Mouse (Mus musculus) ovary, postnatal 14 days (tissue): ENCODE measurements around the gene Lrfn1.

Experiments
- DNase-seq: peaks from one replicate; pipeline ENCODE4 v3.0.0; 2022; ENCODE audit warnings: low spot score

Gene Lrfn1

DNA sequence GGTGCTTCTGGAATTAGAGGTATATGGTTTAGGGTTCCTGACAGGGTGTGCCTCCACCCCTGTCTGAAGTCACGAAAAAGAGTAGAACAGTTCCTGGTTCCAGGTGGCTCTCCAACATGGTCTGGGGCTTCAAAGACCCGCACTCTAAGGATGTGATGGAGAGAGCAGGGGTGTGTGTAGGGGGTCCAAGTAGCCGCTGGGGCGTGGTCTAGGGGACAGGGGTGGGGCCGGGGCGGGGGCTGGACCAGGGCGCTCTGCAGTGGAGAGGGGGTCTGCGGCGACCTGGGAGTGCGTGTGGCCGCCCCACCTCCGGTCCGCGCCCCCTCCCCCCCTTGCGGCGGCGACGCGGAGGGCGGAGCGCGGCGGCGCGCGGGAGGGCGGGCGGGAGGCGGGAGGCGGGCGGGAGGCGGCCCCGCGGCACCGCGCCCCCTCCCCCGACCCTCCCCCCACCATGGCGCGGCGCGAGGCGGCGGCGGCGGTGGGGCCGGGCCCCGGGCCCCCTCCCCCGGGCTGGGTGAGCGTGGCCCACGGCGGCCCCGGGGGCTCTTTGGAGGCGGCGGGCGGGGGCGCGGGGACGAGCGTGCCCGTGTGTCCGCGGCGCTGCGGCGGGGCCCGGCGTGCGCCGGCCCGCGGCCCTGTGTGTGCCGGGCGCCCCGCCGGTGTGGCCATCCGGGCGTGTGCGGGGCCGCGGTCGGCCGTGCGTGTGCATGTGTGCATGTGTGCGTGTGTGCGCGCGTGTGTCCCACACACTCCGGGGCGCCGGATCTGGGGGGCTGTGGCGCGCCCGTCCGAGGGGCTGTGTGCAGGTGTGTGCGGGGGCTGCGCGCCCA, at the start of gene Lrfn1:
Lrfn1 (plus strand) TSS at position 450 of the 830 bp plus-strand sequence.
- DNase-seq = no peak

DNA sequence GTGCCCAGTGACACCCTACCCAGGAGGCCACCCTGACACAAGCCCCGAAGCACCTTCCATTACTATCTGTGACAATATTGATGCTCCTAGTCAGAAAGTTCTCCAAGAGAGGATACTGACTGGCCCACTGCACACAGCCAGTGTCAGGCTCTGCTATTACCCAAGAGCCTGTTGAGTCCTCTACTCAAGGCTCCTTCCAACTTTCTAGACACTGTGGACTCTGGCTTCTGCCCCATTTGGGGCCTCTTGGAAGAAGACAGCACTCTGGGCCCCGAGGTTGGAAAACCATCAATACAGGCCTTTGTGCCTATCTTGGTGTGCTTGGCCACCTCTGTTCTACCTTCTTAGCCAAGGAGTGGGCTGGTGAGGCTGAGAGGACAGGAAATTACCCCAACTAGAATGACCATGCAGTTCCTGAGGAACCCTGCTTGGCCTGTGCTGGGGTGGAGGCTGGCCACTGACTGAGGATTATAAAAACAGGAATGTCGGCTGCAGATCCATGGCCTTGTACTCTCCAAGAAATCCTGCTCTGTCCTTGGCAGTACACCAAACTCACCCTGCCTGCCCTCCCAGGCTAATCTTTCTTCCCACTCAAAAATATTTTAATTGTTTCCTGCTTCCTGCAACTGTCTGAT, 40.8 kb upstream of the Lrfn1 start:
- peak; percentile 56 for DNase-seq

DNA sequence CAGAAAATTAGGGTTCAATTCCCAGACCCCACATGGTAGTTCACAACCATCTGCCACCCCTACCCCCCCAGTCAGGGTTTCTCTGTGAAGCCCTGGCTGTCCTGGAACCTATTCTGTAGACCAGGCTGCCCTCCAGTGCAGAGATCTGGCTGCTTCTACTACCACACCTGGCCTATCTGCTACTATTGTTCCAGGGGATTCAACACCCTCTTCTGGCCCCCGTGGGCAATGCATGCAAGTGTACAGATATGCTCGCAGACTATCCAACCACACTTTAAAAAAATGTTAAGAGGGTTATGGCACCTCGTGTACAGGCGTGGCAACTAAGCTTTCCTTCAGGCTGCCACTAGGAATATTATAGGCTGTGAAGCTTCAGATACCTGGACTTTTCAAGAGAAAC, 39.0 kb upstream of the Lrfn1 start:
- no peak for DNase-seq

DNA sequence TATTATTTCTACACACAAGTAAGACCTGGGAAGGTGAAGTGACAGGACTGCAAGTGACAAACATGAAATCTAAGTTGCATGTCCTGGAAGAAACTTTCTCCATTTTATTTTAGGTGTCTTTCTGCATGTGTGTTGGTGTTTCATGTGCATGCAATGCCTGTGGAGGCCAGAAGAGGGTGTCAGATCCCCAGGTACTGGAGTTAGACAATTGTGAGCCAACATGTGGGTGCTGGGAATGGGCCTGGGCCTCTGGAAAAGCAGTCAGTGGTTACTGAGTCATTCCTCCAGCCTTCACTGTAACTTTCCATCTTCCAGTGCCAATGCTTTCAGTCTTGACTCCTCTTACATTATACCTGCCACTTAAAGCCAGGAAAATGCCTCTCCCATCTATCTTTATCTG, 34.4 kb upstream of the Lrfn1 start:
- DNase-seq = no peak

DNA sequence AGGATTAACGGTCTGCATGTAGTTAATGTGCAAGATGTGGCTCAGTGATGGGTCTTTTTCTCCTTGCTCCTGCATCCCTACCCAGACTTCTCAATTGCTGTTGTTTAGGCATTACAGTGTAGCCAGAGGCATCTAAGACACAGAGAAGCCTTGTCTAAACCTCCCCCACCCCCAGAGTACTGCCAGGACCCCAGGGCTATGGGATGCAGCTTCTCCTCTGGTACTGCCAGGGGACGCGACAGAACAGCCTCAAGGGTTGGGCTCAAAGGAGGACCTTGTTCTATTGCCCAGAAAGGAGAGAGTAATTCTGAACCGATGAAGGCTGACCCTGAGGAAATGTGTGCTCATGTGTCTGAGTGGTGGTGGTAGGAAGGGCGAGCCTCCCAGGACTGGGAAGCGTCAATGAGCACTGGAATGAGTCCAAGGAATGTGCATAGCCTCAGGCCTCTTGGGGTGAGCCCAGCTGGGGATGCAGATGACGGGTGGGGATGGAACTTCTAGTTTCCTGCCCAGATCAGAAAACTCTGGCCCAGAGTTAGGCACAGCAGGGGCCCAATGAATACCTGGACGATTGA, 33.6 kb upstream of the Lrfn1 start:
- DNase-seq = no peak

DNA sequence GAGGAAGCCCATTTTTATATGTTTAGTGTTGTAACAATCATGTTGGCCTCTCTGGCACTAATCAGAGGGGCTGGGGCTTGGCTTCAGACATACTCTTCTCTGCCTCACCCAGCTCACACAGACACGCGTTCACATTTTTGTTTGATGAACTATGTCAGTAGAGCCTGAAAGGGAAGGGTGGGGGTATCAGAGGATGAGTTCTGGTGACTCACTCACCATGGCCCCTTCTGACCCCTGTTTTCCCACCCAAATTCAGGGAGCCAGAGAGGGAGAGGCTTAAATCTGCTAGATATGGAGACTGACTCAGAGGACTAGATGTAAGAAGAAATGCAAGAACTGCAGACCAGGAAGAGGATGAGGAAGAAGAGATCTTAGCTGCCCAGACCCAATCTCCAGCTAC, 32.4 kb upstream of the Lrfn1 start:
- no peak for DNase-seq

DNA sequence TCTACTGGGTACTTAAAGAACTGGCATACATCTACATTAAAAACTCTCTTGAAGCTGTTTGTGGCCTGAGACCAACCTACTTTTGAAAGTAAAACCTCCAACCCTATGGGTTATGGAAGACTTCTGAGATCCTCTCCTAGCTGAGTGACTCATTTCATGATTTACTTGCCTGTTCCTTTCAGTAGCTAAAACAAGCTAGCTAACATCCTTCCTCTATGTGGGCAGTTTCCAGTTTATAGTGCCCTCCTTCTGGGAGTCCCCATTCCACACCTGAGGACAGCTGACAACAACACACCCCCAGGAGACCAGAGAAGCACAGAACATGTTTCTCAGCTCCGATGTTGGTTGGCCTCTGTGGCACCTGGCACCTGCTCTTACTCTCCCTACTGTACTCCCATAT, 28.8 kb upstream of the Lrfn1 start:
- no peak for DNase-seq

DNA sequence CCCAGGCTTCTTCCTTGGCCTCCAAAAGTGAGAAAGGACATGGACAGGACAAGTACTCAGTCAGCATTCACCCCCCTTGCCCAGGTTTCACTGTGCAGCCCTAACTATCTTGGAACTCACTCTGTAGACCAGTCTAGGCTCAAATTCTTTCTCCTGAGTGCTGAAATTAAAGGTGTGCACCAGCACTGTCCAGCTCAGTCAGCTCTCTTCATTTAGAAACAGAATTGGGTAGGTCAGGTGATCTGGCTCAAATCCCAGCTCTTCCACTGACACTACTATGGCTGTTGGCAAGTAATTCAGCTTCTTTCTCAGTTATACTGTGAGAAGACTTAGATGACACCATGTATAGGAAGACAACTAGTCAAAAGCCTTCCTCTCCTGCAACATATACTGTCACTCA, 24.0 kb upstream of the Lrfn1 start:
- no peak for DNase-seq

DNA sequence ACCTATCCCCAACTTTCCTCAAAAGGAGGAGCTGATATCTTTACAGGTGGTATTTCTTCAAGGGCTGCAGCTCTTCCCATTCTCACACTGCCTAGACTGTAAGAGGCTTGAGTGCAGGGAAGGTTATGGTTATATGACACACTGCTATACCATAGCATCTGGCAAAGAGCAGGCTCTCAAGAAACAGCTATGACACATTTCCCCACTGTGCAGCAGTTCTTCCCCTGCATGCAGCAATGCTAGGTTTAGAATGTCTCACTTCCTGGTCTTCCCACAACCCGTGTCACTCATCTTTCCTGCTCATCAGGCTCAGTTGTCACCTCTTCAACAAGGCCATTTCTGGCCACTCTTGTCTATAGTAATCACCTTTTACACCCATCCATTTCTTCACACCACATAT, 21.3 kb upstream of the Lrfn1 start:
- no peak for DNase-seq

DNA sequence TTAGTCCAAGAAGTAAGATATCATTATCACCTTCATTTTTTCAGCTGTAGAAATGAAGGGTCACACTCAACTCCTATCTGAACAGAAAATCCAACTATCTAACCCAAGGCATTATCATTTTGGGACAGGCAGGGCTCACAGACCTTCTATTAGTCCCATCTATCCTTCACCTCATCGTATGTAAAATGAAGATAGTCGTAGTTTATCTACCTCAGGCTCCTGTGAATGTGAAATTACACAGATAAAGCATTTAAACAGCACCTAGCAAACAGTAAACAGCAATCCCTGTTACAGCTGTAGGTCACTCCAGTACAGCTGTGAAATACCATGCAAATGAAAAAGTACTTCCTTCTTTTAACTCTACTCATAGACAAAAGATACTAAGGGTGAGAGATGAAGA, 19.5 kb upstream of the Lrfn1 start:
- DNase-seq = no peak

DNA sequence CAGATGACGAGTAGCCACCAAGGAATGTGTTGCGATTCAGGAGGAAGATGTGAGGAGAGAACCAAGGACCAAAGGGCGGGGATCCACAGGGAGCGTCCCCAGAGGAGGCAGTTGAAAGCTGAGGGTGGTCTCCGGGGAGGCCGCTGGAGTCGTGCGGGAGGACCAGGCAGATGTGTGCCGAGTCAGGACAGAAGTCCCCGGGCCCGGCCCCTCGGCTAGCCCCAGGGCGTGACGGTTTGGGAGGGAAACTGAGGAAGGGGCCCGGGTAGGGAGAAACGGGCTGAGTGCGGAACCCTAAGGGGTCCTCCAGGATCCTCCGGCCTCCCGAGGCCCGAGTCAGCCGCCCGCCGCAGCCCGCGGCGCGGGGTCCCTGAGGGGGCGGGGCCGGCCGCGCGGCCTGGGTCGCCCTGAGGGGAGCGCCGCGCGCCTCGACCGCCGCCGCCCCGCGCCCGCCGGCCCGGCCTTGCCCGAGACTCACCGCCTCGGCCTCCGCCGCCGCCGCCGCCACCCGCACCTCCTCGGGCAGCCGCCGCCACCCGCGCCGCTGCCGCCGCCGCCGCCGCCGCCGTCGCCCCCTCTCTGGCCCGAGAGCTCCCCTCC, 16.0 kb upstream of the Lrfn1 start:
- DNase-seq = peak; percentile 26

DNA sequence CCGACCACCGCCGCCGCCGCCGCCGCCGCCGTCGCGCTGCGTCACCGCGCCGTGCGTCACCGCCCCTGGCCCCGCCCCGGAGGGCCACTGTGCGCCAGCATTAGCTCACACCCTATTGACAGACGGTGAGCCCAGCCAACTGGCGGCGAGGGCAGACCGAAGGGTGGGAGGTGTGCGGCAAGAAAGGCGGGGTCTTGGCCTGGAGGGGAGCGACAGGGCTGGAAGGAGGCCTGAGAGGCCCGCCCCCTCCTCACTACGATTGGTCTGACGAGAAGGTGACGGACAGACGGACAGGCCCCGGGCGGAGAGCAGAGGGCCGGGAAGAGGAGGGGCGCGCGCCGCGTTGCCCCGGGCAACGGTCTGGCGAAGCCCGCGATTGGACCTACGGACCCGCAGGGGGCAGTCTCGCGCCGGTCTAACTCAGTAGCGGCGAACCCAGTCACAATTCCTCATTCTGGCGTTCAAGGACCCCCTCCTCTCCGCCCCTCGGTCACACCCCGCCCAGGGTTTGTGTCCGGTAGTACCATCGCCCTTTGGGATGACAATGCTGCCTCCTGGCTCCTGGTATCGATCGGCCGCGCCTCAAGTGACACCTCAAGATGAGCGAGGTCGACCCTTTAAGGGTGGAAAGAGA, 15.4 kb upstream of the Lrfn1 start:
- DNase-seq = peak; percentile 99

DNA sequence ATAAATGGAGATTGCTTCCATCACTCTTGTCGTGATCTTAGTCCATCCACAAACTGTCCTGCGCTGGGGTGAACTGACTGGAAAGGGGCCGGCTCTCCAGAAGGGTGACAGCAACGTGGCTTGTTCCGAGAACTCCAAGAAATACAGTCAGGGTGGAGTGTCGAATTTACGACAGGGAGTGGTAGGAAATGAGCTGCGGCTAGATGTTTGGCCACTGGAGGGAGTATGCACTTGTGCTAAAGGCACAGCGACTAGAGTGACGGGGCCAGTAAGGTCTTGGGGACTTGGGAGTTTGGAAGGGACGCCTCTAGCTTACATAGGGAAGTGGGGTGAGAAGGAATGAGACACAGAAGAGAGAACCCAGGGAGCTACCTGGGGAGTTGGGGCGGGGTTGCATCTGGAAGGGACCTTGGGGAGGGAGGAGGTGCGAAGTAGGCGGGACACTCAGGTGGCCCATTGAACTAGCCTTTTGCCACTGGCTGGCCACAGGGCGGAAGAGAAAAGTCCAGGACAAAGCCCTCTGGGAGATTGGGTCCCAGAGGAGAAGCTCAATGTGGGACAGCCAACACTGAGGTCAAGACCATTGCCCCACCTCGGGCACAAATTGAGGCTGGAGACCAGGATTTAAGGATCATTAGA, 14.7 kb upstream of the Lrfn1 start, which contains the start of gene Gmfg:
Gmfg (plus strand) TSS at position 516 of the 639 bp plus-strand sequence.
- DNase-seq = peak; percentile 68

DNA sequence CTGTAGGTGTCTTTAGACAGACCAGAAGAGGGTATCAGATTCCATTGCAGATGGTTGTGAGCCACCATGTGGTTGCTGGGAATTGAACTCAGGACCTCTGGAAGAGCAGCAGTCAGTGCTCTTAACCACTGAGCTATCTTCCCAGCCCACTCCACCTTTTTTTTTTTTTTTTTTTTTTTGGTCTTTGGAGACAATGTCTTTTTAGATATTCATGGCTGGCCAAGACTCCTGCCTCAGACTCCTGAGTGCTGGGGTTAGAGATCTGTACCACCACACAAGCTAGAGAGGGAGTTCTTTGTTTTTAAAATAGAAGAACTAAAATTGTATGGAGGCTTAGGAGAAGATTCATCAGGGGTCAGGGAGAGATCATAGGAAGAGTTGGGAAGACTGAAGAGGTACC, 13.8 kb upstream of the Lrfn1 start:
- no peak for DNase-seq

DNA sequence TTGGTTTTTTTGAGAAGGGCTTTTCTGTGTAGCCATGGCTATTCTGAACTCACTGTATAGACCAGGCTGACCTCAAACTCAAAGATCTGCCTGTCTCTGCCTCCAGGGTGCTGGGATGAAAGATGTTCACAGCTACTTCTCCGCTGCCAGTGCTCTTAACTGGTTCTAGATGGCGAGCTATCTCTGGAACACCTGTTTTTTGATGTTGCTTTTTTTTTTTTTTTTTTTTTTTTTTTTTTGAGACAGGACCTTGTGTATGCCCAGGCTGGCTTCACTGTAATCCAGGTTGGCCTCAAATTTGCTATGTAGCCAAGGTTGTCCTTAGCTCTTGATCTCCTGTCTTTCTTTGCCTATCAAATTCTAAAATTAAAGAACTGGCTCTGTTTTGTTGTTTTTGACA, 13.0 kb upstream of the Lrfn1 start:
- no peak for DNase-seq

DNA sequence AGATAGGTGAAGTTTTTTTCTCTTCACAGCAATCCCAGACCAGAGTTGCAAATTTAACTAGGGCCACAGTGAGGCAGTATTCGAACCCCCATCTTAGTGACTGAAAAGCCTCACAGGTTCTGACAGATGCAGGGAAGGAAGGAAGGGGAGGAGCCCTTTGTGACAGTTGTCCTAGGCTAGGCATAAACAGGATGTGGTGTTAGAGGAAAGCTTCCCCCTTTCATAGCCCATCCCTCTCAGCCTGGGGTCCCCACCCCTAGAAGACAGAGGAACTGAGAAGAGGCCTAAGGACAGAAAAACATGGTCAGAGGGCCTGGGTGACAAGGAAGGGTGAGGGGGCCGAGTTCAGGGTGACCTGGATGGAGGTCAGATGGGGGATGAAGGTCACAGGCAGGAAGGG, 11.0 kb upstream of the Lrfn1 start:
- DNase-seq = no peak

DNA sequence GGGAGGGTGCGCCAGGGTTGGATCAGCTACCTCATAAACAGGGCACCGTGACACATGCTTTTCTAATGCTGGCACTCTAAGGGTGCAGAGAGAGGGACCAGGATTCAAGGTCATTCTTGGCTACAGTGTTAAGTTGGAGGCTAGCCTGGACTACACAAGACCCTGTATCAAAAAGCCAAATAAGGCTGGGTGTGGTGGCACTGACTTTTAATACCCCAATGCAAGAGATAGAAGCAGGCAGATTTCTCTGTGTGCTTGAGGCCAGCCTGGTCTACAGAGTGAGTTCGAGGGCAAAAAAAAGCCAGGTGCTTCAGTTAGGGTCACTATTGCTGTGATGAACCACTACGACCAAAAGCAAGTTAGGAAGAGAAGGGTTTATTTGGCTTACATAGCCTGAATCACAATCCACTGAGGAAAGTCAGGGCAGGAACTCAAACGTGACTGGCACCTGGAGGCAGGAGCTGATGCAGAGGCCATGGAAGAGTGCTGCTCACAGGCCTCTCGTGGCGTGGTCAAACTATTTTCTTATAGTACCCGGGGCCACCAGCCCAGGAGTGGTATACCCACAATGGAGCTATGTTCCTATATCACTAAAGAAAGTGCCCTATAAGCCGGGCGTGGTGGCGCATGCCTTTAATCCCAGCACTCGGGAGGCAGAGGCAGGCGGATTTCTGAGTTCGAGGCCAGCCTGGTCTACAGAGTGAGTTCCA, 9.8 kb upstream of the Lrfn1 start:
- no peak for DNase-seq

DNA sequence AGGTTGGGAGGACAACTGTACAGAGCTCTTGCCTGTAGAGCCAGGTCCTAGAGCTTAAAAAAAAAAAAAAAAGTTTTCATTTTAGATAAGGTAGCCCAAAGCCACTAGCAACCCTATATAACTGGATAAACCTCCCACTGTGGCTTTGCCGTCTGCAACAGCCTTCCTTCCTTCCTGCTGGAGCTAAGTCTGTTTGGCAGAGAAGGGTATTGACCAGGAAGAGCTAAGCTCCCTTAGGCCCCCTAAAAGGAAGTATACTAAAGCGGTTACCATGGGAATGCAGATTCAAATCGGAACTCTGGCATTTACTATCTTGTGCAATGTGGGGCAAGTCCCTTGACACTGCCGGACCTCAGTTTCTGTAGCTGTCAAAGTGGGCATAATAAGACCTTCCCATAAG, 9.1 kb upstream of the Lrfn1 start:
- DNase-seq = no peak

DNA sequence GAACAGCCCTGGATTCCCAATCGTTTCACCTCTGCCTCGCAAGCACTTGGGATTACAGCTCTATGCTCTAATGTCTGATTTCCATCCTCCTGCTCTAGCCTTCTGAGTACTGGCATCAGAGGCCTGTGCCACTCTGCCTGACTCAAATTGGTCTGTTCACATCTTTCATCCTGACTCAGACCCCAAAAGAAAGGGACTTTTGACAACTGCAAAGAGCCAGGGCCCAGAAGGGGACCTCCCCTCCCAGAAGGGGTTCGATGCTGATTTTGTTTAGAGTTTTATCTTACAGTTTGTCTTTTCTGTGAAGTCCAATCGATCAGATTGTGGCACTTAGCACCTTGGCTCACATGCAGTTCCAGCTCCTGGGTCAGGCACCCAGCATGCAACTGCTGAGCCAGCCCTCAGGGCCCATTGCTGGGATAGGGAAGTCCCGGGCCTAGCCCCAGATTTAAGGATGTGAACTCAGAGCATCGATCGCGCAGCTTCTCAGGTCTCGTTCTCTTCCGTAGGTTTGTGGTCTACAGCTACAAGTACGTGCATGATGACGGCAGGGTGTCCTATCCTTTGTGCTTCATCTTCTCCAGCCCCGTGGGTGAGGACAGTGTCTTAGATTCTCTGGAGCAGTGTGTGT, 7.3 kb upstream of the Lrfn1 start:
- no peak for DNase-seq

DNA sequence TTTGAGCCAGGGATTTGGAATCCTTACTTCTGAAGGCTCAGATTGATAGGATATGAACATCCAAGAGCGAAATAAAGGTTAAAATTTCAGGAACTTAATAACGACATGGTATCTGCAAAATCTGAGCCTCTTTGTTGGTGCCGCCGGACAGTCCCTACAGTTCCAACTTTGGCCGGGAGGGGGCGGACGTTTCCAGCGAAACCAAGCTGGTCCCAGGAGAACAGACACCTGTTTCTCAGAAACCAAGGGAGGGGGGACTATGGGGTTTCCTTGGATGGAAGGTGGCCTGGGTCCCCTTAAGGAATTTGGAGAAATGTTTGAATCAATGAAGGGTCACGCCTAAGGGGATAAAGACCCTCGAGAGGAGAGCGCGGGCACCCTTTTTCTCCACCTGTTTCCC, 5.3 kb upstream of the Lrfn1 start:
- DNase-seq = peak; percentile 80
